ENCODE assay signal across 7 mouse cellular contexts in genomic region chr11:63131001-63131692, GRCm38 (mm10). TPM values are rescaled to one million over a fixed set of nuclear protein-coding genes. Genes with fewer than 3 reads are reported as not detected.
DNase-seq lines count a peak whose midpoint lies in the region; ATAC-seq lines count a peak whose summit lies in the region.

No protein-coding gene starts in this region.

- H3K4me2 ChIP-seq in embryonic facial prominence, embryonic 13.5 days: peak overlapping the region; percentile 78
- peak overlapping the region; percentile 83 for H3K4me2 ChIP-seq in heart, embryonic 15.5 days

- H3K27me3 ChIP-seq in embryonic facial prominence, embryonic 13.5 days: peaks cover 55% of the 10 kb centered on the region
- peaks cover 3% of the 10 kb centered on the region; the same call in 1 of the 2 replicates for H3K27me3 ChIP-seq in heart, embryonic 15.5 days
- H3K27me3 ChIP-seq in midbrain, embryonic 10.5 days (ENCODE audit: low read depth, poor library complexity, severe bottlenecking): peaks cover 74% of the 10 kb centered on the region

- H3K9me3 ChIP-seq in embryonic facial prominence, embryonic 13.5 days: no peaks in the 10 kb centered on the region
- H3K9me3 ChIP-seq in heart, embryonic 15.5 days (replicated peaks): no peaks in the 10 kb centered on the region
- H3K9me3 ChIP-seq in midbrain, embryonic 10.5 days (replicated peaks): no peaks in the 10 kb centered on the region

- H3K9ac ChIP-seq in embryonic facial prominence, embryonic 13.5 days: peak overlapping the region; percentile 89
- peak overlapping the region; percentile 82 for H3K9ac ChIP-seq in heart, embryonic 15.5 days

- H3K36me3 ChIP-seq in embryonic facial prominence, embryonic 13.5 days: peaks cover 9% of the 10 kb centered on the region
- peaks cover 10% of the 10 kb centered on the region; the same call in 1 of the 2 replicates for H3K36me3 ChIP-seq in heart, embryonic 15.5 days
- no peaks in the 10 kb centered on the region for H3K36me3 ChIP-seq in midbrain, embryonic 10.5 days

- ATAC-seq in embryonic facial prominence, embryonic 13.5 days (ENCODE audit: insufficient number of reproducible peaks, insufficient read depth, low FRiP score, low TSS enrichment, low read depth): no peak
- peak; percentile 68 for ATAC-seq in heart, embryonic 15.5 days (replicated peaks; ENCODE audit: insufficient number of reproducible peaks, insufficient read depth, low FRiP score, low read depth)

- DNase-seq in adrenal gland, adult 8-10 months: peak; percentile 75
- peak; percentile 69 to 73 for DNase-seq in kidney, postnatal 36 days
- peak; percentile 34 for DNase-seq in midbrain, embryonic 10.5 days (ENCODE audit: low spot score)
- DNase-seq in testis, postnatal 14 days (ENCODE audit: low spot score): peak; percentile 54
- no peak for DNase-seq in frontal cortex, postnatal 36 days (ENCODE audit: low spot score in 2 of 2)

- peak overlapping the region; percentile 63 for H3K4me3 ChIP-seq in embryonic facial prominence, embryonic 13.5 days
- peak overlapping the region; percentile 60 for H3K4me3 ChIP-seq in heart, embryonic 15.5 days
- peak overlapping the region; percentile 70 for H3K4me3 ChIP-seq in midbrain, embryonic 10.5 days

- peaks cover 56% of the 10 kb centered on the region for H3K4me1 ChIP-seq in embryonic facial prominence, embryonic 13.5 days
- H3K4me1 ChIP-seq in heart, embryonic 15.5 days (replicated peaks): peaks cover 61% of the 10 kb centered on the region
- H3K4me1 ChIP-seq in midbrain, embryonic 10.5 days: peaks cover 48% of the 10 kb centered on the region

- H3K27ac ChIP-seq in embryonic facial prominence, embryonic 13.5 days: peak overlapping the region; percentile 98
- peak overlapping the region; percentile 92 for H3K27ac ChIP-seq in heart, embryonic 15.5 days
- H3K27ac ChIP-seq in midbrain, embryonic 10.5 days (replicated peaks): no peak overlapping the region

- WGBS in embryonic facial prominence, embryonic 13.5 days: 5% methylated on average over 33 of the region's 33 CpGs
- 5% methylated on average over 33 of the region's 33 CpGs for WGBS in heart, embryonic 15.5 days
- 6% methylated on average over 33 of the region's 33 CpGs for WGBS in midbrain, embryonic 10.5 days

RNA-seq across cellular contexts. Expression of gene Pmp22, which starts 2.4 kb away (rescaled TPM):
- 100 to 1,000 TPM in 3 of 4 experiments, 10 to 100 TPM in 1; 92.8 to 116 (median 109) TPM for total RNA-seq in adrenal gland, adult 8-10 months (2022)
- polyA plus RNA-seq in embryonic facial prominence, embryonic 13.5 days (2015; fragmentation: Nextera tagmentation; extraction: Ambion mirVana): 127 and 138 TPM in 2 replicates
- 107 and 133 TPM in 2 replicates for polyA plus RNA-seq in heart, embryonic 15.5 days (2015; fragmentation: Nextera tagmentation; extraction: Ambion mirVana)
- 25.3 and 28.4 TPM in 2 replicates for polyA plus RNA-seq in midbrain, embryonic 10.5 days (2016; fragmentation: Nextera tagmentation; extraction: Ambion mirVana)

Comparison
In these comparisons a context has a peak if more than half of its experiments do, and no peak if none do; other contexts are left out.
1. DNase-seq: peak in adrenal gland, adult 8-10 months (single experiment), kidney, postnatal 36 days (2 of 2), midbrain, embryonic 10.5 days (single experiment) and testis, postnatal 14 days (single experiment); none in frontal cortex, postnatal 36 days (0 of 2).
2. Peak in every context shown above with its lines, with median percentiles within 50 percentile points of each other: H3K4me3 ChIP-seq.